Mouse (Mus musculus): ENCODE results near the gene Urah. TPM values are rescaled to one million over a fixed set of nuclear protein-coding genes. Genes with fewer than 3 reads are reported as not detected.

The Urah gene
- total and polyA plus RNA-seq, 3 experiments, result not detected

DNA sequence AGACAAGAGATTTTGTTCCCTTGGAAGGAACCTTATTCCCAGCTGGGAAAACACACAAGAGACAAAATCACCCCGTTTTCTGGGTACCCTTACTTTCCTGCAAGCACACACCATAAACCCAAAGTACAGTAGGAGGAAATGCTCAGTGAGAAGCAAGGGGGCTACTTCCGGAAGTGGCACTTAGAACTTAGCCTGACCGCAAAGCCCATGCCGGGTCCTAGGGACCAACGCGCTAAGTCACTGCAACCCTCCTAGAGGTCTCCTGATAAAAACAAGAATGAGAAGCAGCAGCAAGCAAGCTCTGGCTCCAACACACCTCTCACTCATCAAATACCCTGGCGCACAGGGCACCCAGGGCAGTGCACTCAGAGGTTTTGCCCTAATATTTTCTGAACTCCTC, 44.5 kb downstream of the Urah start:
- ATAC-seq (ENCODE audit: extremely low read depth, insufficient number of reproducible peaks, low FRiP score, poor library complexity, severe bottlenecking) (no peak), DNase-seq (ENCODE audit: low spot score) (no peak)
- Histone ChIP-seq H3K36me3 (replicated peaks) (peaks cover 59% of the 10 kb centered on the region), H3K4me1 (ENCODE audit: insufficient read depth, low read depth, low read length) (peaks cover 49% of the 10 kb centered on the region), H3K4me3 (ENCODE audit: low read depth, low read length) (no peak overlapping the region), H3K9me3 (replicated peaks) (no peaks in the 10 kb centered on the region), H3K27me3 (ENCODE audit: insufficient read depth, low read length) (no peaks in the 10 kb centered on the region)
- TF ChIP-seq POLR2AphosphoS5 (IDR thresholded peaks at IDR 0.05; ENCODE audit: insufficient replicate concordance, low read depth, low read length), result no peak
- TF ChIP-seq TAL1 (conservative IDR thresholded peaks at IDR 0.05; ENCODE audit: low read depth, low read length), result no peak
- no peak for TF ChIP-seq CTCF (IDR thresholded peaks at IDR 0.05; ENCODE audit: low read depth, low read length)
- no peak for TF ChIP-seq GATA2 (IDR thresholded peaks at IDR 0.05; ENCODE audit: borderline replicate concordance, low read depth, low read length)
- TF ChIP-seq GATA1 (IDR thresholded peaks at IDR 0.05; ENCODE audit: borderline replicate concordance, low read length), result no peak

- ATAC-seq (ENCODE audit: extremely low read depth, insufficient number of reproducible peaks, low FRiP score, poor library complexity, severe bottlenecking) (no peak), DNase-seq (ENCODE audit: low spot score) (no peak)
- no peak for TF ChIP-seq GATA2 (IDR thresholded peaks at IDR 0.05; ENCODE audit: borderline replicate concordance, low read depth, low read length)
- no peak for TF ChIP-seq TAL1 (conservative IDR thresholded peaks at IDR 0.05; ENCODE audit: low read depth, low read length)
- no peak for TF ChIP-seq POLR2AphosphoS5 (IDR thresholded peaks at IDR 0.05; ENCODE audit: insufficient replicate concordance, low read depth, low read length)
- TF ChIP-seq GATA1 (IDR thresholded peaks at IDR 0.05; ENCODE audit: borderline replicate concordance, low read length), result no peak
- TF ChIP-seq CTCF (IDR thresholded peaks at IDR 0.05; ENCODE audit: low read depth, low read length), result no peak
- H3K9me3 ChIP-seq (replicated peaks), result no peaks in the 10 kb centered on the region
- peaks cover 58% of the 10 kb centered on the region for H3K36me3 ChIP-seq (replicated peaks)
- no peaks in the 10 kb centered on the region for H3K27me3 ChIP-seq (ENCODE audit: insufficient read depth, low read length)
- no peak overlapping the region; the same call in 1 of the 2 replicates for H3K4me3 ChIP-seq (ENCODE audit: low read depth, low read length)
- peaks cover 44% of the 10 kb centered on the region for H3K4me1 ChIP-seq (ENCODE audit: insufficient read depth, low read depth, low read length)
Measured at GRCm38 (mm10) chr7:140880419-140880818, 45.6 kb downstream of the Urah start.

DNA sequence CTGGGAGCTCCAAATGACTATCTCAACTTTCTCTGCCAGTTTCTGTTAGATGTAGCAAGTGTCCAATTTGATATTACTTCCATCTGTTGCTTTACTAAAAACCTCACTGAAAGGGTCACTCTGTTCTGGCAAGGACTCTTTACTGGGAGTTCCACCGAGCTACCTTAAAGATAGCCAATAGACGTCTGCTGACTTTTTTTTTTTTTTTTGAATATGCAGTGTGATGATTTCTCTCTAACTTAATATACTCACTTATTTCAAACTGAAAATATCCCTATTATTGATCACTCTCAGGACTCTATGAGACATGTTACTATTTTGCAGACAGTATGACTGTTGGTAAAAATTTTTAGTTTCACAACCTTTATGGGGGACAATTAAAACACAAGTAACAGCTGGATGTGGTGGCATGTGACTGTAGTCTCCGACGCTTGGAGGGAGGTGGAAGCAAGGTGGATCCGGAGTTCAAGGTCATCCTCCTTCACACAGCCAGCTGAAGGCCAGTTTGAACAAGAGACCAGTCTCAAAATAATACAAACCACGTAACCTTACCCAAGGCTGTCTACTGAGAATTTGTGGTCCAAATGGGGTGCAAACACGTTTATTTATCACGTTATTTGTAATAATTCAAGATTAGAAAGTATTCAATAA, 46.2 kb downstream of the Urah start:
- Histone ChIP-seq H3K36me3 (replicated peaks) (peaks cover 59% of the 10 kb centered on the region), H3K4me3 (ENCODE audit: low read depth, low read length) (peak overlapping the region; percentile 90), H3K4me1 (ENCODE audit: insufficient read depth, low read depth, low read length) (peaks cover 44% of the 10 kb centered on the region), H3K9me3 (replicated peaks) (no peaks in the 10 kb centered on the region), H3K27me3 (ENCODE audit: insufficient read depth, low read length) (no peaks in the 10 kb centered on the region)
- TF ChIP-seq GATA1 (IDR thresholded peaks at IDR 0.05; ENCODE audit: borderline replicate concordance, low read length) (no peak), CTCF (IDR thresholded peaks at IDR 0.05; ENCODE audit: low read depth, low read length) (no peak), TAL1 (conservative IDR thresholded peaks at IDR 0.05; ENCODE audit: low read depth, low read length) (no peak), POLR2AphosphoS5 (IDR thresholded peaks at IDR 0.05; ENCODE audit: insufficient replicate concordance, low read depth, low read length) (no peak)
- DNase-seq (ENCODE audit: low spot score) (no peak), ATAC-seq (ENCODE audit: extremely low read depth, insufficient number of reproducible peaks, low FRiP score, poor library complexity, severe bottlenecking) (no peak)

DNA sequence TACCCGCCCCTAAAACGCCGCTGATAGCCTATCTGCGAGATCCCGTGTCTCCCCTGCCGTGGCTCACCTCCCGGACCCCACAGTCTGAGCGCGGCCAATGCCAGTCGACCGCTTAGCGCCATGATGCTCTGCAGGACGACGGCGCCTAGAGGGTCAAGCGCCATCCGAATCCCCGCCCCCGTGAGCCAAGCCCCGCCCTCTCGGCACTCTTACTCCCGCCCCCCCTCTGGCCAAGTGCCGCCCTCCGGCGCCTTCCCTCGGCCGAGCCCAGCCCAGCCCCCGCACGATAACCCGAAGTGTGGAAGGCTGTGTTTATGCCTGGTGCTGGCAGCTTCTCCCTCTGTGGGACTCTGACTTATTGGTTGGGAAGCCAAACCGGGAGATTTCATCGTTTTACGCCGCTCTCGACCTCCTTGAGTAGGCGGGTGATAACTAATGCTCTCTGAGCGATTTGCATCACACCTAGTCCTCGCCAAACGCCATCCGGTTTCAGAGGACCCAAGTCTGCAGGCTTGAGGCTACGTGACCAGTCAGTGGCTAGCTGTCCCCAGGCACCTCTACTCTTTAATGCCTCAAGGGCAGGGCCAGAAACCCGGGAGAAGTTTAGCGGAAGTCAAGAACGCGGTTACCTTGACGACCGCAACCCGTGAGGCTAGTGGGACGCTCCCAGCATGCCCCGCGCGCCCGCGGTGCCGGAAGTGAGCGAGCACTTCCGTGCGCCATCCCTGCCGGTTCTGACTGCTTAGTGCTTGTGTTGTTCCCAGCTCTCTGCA, 47.1 kb downstream of the Urah start, which contains the start of the genes Psmd13 and Sirt3:
Psmd13 (plus strand) TSS at position 273 of the 773 bp plus-strand sequence.
Sirt3 (minus strand) TSS at position 614 of the 773 bp plus-strand sequence.
- Histone ChIP-seq H3K4me3 (ENCODE audit: low read depth, low read length) (peak within 1 kb of the TSS; percentile 90), H3K9me3 (replicated peaks) (no peaks in the 10 kb centered on the region), H3K27me3 (ENCODE audit: insufficient read depth, low read length) (no peaks in the 10 kb centered on the region), H3K4me1 (ENCODE audit: insufficient read depth, low read depth, low read length) (peaks cover 44% of the 10 kb centered on the region), H3K36me3 (replicated peaks) (peaks cover 59% of the 10 kb centered on the region)
- ATAC-seq (ENCODE audit: extremely low read depth, insufficient number of reproducible peaks, low FRiP score, poor library complexity, severe bottlenecking) (peak; percentile 89), DNase-seq (ENCODE audit: low spot score) (peak; percentile 90)
- TF ChIP-seq TAL1 (conservative IDR thresholded peaks at IDR 0.05; ENCODE audit: low read depth, low read length), result no peak
- TF ChIP-seq GATA2 (IDR thresholded peaks at IDR 0.05; ENCODE audit: borderline replicate concordance, low read depth, low read length), result no peak
- TF ChIP-seq CTCF (IDR thresholded peaks at IDR 0.05; ENCODE audit: low read depth, low read length), result no peak
- TF ChIP-seq POLR2AphosphoS5 (IDR thresholded peaks at IDR 0.05; ENCODE audit: insufficient replicate concordance, low read depth, low read length), result no peak
- TF ChIP-seq GATA1 (IDR thresholded peaks at IDR 0.05; ENCODE audit: borderline replicate concordance, low read length), result no peak

GRCm38 (mm10) chr7:140882469-140882803, 47.6 kb downstream of the Urah start:
- H3K36me3 ChIP-seq (replicated peaks), result peaks cover 59% of the 10 kb centered on the region
- TF ChIP-seq GATA1 (IDR thresholded peaks at IDR 0.05; ENCODE audit: borderline replicate concordance, low read length), result no peak
- no peak for TF ChIP-seq POLR2AphosphoS5 (IDR thresholded peaks at IDR 0.05; ENCODE audit: insufficient replicate concordance, low read depth, low read length)
- TF ChIP-seq TAL1 (conservative IDR thresholded peaks at IDR 0.05; ENCODE audit: low read depth, low read length), result no peak
- no peak for TF ChIP-seq CTCF (IDR thresholded peaks at IDR 0.05; ENCODE audit: low read depth, low read length)
- no peak for TF ChIP-seq GATA2 (IDR thresholded peaks at IDR 0.05; ENCODE audit: borderline replicate concordance, low read depth, low read length)

More at GRCm38 (mm10) chr7:140882469-140882803, 47.6 kb downstream of the Urah start:
- Histone ChIP-seq H3K27me3 (ENCODE audit: insufficient read depth, low read length) (no peaks in the 10 kb centered on the region), H3K4me3 (ENCODE audit: low read depth, low read length) (peak overlapping the region; percentile 90), H3K9me3 (replicated peaks) (no peaks in the 10 kb centered on the region), H3K4me1 (ENCODE audit: insufficient read depth, low read depth, low read length) (peaks cover 43% of the 10 kb centered on the region)
- ATAC-seq (ENCODE audit: extremely low read depth, insufficient number of reproducible peaks, low FRiP score, poor library complexity, severe bottlenecking) (0 out of 2 replicates have a peak, but pooled peaks have one; percentile 4), DNase-seq (ENCODE audit: low spot score) (no peak)

Other genes starting within 250 kb of the Urah start
Only the 20 nearest of the 28 such genes appear.
- gene Olfr539, start 175.1 kb upstream of the Urah start, total RNA-seq (2014; fragmentation: Nextera tagmentation), result 0.05 TPM in 1 of 2 replicates, not detected in the other
- gene Olfr539, start 175.1 kb upstream of the Urah start, total RNA-seq (2017), result 0.06 and 0.11 TPM in 2 replicates
- gene Olfr539, start 175.1 kb upstream of the Urah start, polyA plus RNA-seq (2012), result not detected in 2 replicates
- not detected in 2 replicates for gene Olfr45, start 153.1 kb upstream of the Urah start, total RNA-seq (2014; fragmentation: Nextera tagmentation)
- 0.11 and 0.12 TPM in 2 replicates for gene Olfr45, start 153.1 kb upstream of the Urah start, total RNA-seq (2017)
- gene Olfr45, start 153.1 kb upstream of the Urah start, polyA plus RNA-seq (2012), result not detected in 2 replicates
- gene Olfr541, start 137.8 kb upstream of the Urah start, total RNA-seq (2014; fragmentation: Nextera tagmentation), result not detected in 2 replicates
- gene Olfr541, start 137.8 kb upstream of the Urah start, total RNA-seq (2017), result 0.38 TPM in 1 of 2 replicates, not detected in the other
- gene Olfr541, start 137.8 kb upstream of the Urah start, polyA plus RNA-seq (2012), result not detected in 2 replicates
- not detected in 2 replicates for gene Cyp2e1, start 71.3 kb upstream of the Urah start, total RNA-seq (2014; fragmentation: Nextera tagmentation)
- 0.05 TPM in 1 of 2 replicates, not detected in the other for gene Cyp2e1, start 71.3 kb upstream of the Urah start, total RNA-seq (2017)
- not detected in 2 replicates for gene Cyp2e1, start 71.3 kb upstream of the Urah start, polyA plus RNA-seq (2012)
- gene Syce1, start 47.2 kb upstream of the Urah start, total RNA-seq (2014; fragmentation: Nextera tagmentation), result not detected in 2 replicates
- gene Syce1, start 47.2 kb upstream of the Urah start, total RNA-seq (2017), result not detected in 2 replicates
- not detected in 2 replicates for gene Syce1, start 47.2 kb upstream of the Urah start, polyA plus RNA-seq (2012)
- not detected in 2 replicates for gene Zfp941, start 12.8 kb upstream of the Urah start, total RNA-seq (2014; fragmentation: Nextera tagmentation)
- gene Zfp941, start 12.8 kb upstream of the Urah start, total RNA-seq (2017), result 0.05 and 0.06 TPM in 2 replicates
- not detected in 2 replicates for gene Zfp941, start 12.8 kb upstream of the Urah start, polyA plus RNA-seq (2012)
- gene Scgb1c1, start 10.5 kb downstream of the Urah start, total RNA-seq (2014; fragmentation: Nextera tagmentation), result not detected in 2 replicates
- gene Scgb1c1, start 10.5 kb downstream of the Urah start, total RNA-seq (2017), result not detected in 2 replicates
- not detected in 2 replicates for gene Scgb1c1, start 10.5 kb downstream of the Urah start, polyA plus RNA-seq (2012)
- not detected in 2 replicates for gene Odf3, start 12.8 kb downstream of the Urah start, total RNA-seq (2014; fragmentation: Nextera tagmentation)
- gene Odf3, start 12.8 kb downstream of the Urah start, total RNA-seq (2017), result 0.11 and 0.17 TPM in 2 replicates
- not detected in 2 replicates for gene Odf3, start 12.8 kb downstream of the Urah start, polyA plus RNA-seq (2012)
- not detected in 2 replicates for gene Gm45785, start 21.3 kb downstream of the Urah start, total RNA-seq (2014; fragmentation: Nextera tagmentation)
- gene Gm45785, start 21.3 kb downstream of the Urah start, total RNA-seq (2017), result 0.17 and 1.8 TPM in 2 replicates
- gene Gm45785, start 21.3 kb downstream of the Urah start, polyA plus RNA-seq (2012), result 1.3 and 2.1 TPM in 2 replicates
- 19.9 and 29.5 TPM in 2 replicates for gene Ric8a, start 21.9 kb downstream of the Urah start, total RNA-seq (2014; fragmentation: Nextera tagmentation)
- 21.1 and 27.9 TPM in 2 replicates for gene Ric8a, start 21.9 kb downstream of the Urah start, total RNA-seq (2017)
- gene Ric8a, start 21.9 kb downstream of the Urah start, polyA plus RNA-seq (2012), result 27.9 and 28.4 TPM in 2 replicates
- 8.4 and 10.1 TPM in 2 replicates for gene Bet1l, start 22.6 kb downstream of the Urah start, total RNA-seq (2014; fragmentation: Nextera tagmentation)
- 13.1 and 16.1 TPM in 2 replicates for gene Bet1l, start 22.6 kb downstream of the Urah start, total RNA-seq (2017)
- gene Bet1l, start 22.6 kb downstream of the Urah start, polyA plus RNA-seq (2012), result 3.5 and 5.2 TPM in 2 replicates
- gene Psmd13, start 47.0 kb downstream of the Urah start, total RNA-seq (2014; fragmentation: Nextera tagmentation), result 93.7 and 98.1 TPM in 2 replicates
- 193 and 195 TPM in 2 replicates for gene Psmd13, start 47.0 kb downstream of the Urah start, total RNA-seq (2017)
- gene Psmd13, start 47.0 kb downstream of the Urah start, polyA plus RNA-seq (2012), result 45.7 and 70.1 TPM in 2 replicates
- gene Sirt3, start 47.3 kb downstream of the Urah start, total RNA-seq (2014; fragmentation: Nextera tagmentation), result 10.5 and 11.8 TPM in 2 replicates
- gene Sirt3, start 47.3 kb downstream of the Urah start, total RNA-seq (2017), result 11.0 and 17.5 TPM in 2 replicates
- gene Sirt3, start 47.3 kb downstream of the Urah start, polyA plus RNA-seq (2012), result 27.6 and 31.7 TPM in 2 replicates
- not detected in 2 replicates for gene Cox8b, start 65.4 kb downstream of the Urah start, total RNA-seq (2014; fragmentation: Nextera tagmentation)
- not detected in 2 replicates for gene Cox8b, start 65.4 kb downstream of the Urah start, total RNA-seq (2017)
- gene Cox8b, start 65.4 kb downstream of the Urah start, polyA plus RNA-seq (2012), result not detected in 2 replicates
- not detected in 2 replicates for gene Nlrp6, start 85.9 kb downstream of the Urah start, total RNA-seq (2014; fragmentation: Nextera tagmentation)
- gene Nlrp6, start 85.9 kb downstream of the Urah start, total RNA-seq (2017), result 0.11 and 0.12 TPM in 2 replicates
- 0.07 and 0.08 TPM in 2 replicates for gene Nlrp6, start 85.9 kb downstream of the Urah start, polyA plus RNA-seq (2012)
- gene Pgghg, start 106.4 kb downstream of the Urah start, total RNA-seq (2014; fragmentation: Nextera tagmentation), result 7.5 and 8.1 TPM in 2 replicates
- 9.0 and 10.0 TPM in 2 replicates for gene Pgghg, start 106.4 kb downstream of the Urah start, total RNA-seq (2017)
- 5.6 and 6.7 TPM in 2 replicates for gene Pgghg, start 106.4 kb downstream of the Urah start, polyA plus RNA-seq (2012)
- gene Ifitm5, start 115.3 kb downstream of the Urah start, total RNA-seq (2014; fragmentation: Nextera tagmentation), result 1.6 TPM in 1 of 2 replicates, not detected in the other
- gene Ifitm5, start 115.3 kb downstream of the Urah start, total RNA-seq (2017), result 0.35 and 1.2 TPM in 2 replicates
- 0.16 and 0.32 TPM in 2 replicates for gene Ifitm5, start 115.3 kb downstream of the Urah start, polyA plus RNA-seq (2012)
- not detected in 2 replicates for gene Gm45717, start 120.9 kb downstream of the Urah start, total RNA-seq (2014; fragmentation: Nextera tagmentation)
- not detected in 2 replicates for gene Gm45717, start 120.9 kb downstream of the Urah start, total RNA-seq (2017)
- not detected in 2 replicates for gene Gm45717, start 120.9 kb downstream of the Urah start, polyA plus RNA-seq (2012)
- gene Ifitm2, start 121.0 kb downstream of the Urah start, total RNA-seq (2014; fragmentation: Nextera tagmentation), result 239 and 256 TPM in 2 replicates
- 205 and 220 TPM in 2 replicates for gene Ifitm2, start 121.0 kb downstream of the Urah start, total RNA-seq (2017)
- gene Ifitm2, start 121.0 kb downstream of the Urah start, polyA plus RNA-seq (2012), result 129 and 161 TPM in 2 replicates
- gene Ifitm1, start 132.2 kb downstream of the Urah start, total RNA-seq (2014; fragmentation: Nextera tagmentation), result 2.9 and 5.5 TPM in 2 replicates
- 1.5 and 2.1 TPM in 2 replicates for gene Ifitm1, start 132.2 kb downstream of the Urah start, total RNA-seq (2017)
- not detected in 2 replicates for gene Ifitm1, start 132.2 kb downstream of the Urah start, polyA plus RNA-seq (2012)

Measured in G1E (cell line).